Mouse (Mus musculus) WW6 (cell line): ENCODE data around the gene Prss8.
"Not testable (repeated sequence)": the region's sequence is repeated elsewhere in the genome, so short reads cannot be mapped to it uniquely, and the experiment has no call there.

Source experiments
- DNase-seq: peaks from one replicate; pipeline ENCODE4 v3.0.0-alpha.2; 2013; ENCODE audit warnings: low read depth, low spot score

Gene Prss8

GRCm38 (mm10) chr7:127929923-127930322, at the start of gene Prss8:
Gene Prss8 (minus strand): TSS chr7:127930104.
- DNase-seq = no peak

GRCm38 (mm10) chr7:127978856-127979255, 49.0 kb upstream of the Prss8 start:
- no peak for DNase-seq

GRCm38 (mm10) chr7:127974413-127974930, 44.6 kb upstream of the Prss8 start:
- DNase-seq = no peak

GRCm38 (mm10) chr7:127967922-127968828, 38.3 kb upstream of the Prss8 start:
- DNase-seq = no peak

GRCm38 (mm10) chr7:127967004-127967921, 37.4 kb upstream of the Prss8 start, which contains the start of gene Fus:
Gene Fus (plus strand): TSS chr7:127967457.
- DNase-seq = peak; percentile 86

GRCm38 (mm10) chr7:127966371-127966918, 36.5 kb upstream of the Prss8 start:
- DNase-seq = no peak

- DNase-seq = no peak
Observed at GRCm38 (mm10) chr7:127959364-127959763, 29.5 kb upstream of the Prss8 start.

- no peak for DNase-seq
Observed at GRCm38 (mm10) chr7:127952864-127953581, 23.1 kb upstream of the Prss8 start.

GRCm38 (mm10) chr7:127946470-127947023, 16.6 kb upstream of the Prss8 start, which contains the start of gene Prss36:
Gene Prss36 (minus strand): TSS chr7:127946725.
- no peak for DNase-seq

GRCm38 (mm10) chr7:127944614-127945013, 14.7 kb upstream of the Prss8 start:
- DNase-seq = no peak

GRCm38 (mm10) chr7:127942097-127942496, 12.2 kb upstream of the Prss8 start:
- not testable (repeated sequence) for DNase-seq

- no peak for DNase-seq
Observed at GRCm38 (mm10) chr7:127936216-127936884, 6.4 kb upstream of the Prss8 start.

- DNase-seq = no peak
Observed at GRCm38 (mm10) chr7:127935748-127936159, 5.8 kb upstream of the Prss8 start.

- peak; percentile 87 for DNase-seq
Observed at GRCm38 (mm10) chr7:127935028-127935722, 5.3 kb upstream of the Prss8 start.

GRCm38 (mm10) chr7:127934075-127934474, 4.2 kb upstream of the Prss8 start:
- DNase-seq = no peak

- no peak for DNase-seq
Observed at GRCm38 (mm10) chr7:127932273-127933031, 2.5 kb upstream of the Prss8 start.

GRCm38 (mm10) chr7:127931351-127932135, 1.6 kb upstream of the Prss8 start:
- DNase-seq = no peak

- no peak for DNase-seq
Observed at GRCm38 (mm10) chr7:127930636-127931035, 732 bp upstream of the Prss8 start.
